Mouse (Mus musculus) limb, embryonic 14.5 days (tissue): ENCODE data around the gene Gpc5. TPM values are rescaled to one million over a fixed set of nuclear protein-coding genes. Genes with fewer than 3 reads are reported as not detected.

Source experiments
- ATAC-seq: fragments of 200-750 bp; cut with Nextera tagmentation; 2 replicates; pipeline ENCODE4 v1.8.0; 2017; ENCODE audit warnings: low read depth, moderate number of reproducible peaks, moderate TSS enrichment; ENCODE audit not compliant: low FRiP score
- DNase-seq: peaks from one replicate; pipeline ENCODE4 v3.0.0-alpha.2; 2015; ENCODE audit warnings: low spot score
- H3K27ac ChIP-seq: fragments of 300-500 bp; sonication (generic); replicated peaks from 2 replicates; pipeline ENCODE4 v1.5.1; 2014; ENCODE audit warnings: low read depth, mild to moderate bottlenecking, low read length, moderate library complexity, mixed read lengths
- H3K27me3 ChIP-seq: fragments of 300-500 bp; sonication (generic); 2 replicates; pipeline ENCODE4 v1.6.1; 2014; ENCODE audit warnings: low read length, mixed read lengths; ENCODE audit not compliant: control insufficient read depth, insufficient read depth
- H3K36me3 ChIP-seq: fragments of 300-500 bp; sonication (generic); 2 replicates; pipeline ENCODE4 v1.6.1; 2014; ENCODE audit warnings: mild to moderate bottlenecking, low read length, moderate library complexity, mixed read lengths; ENCODE audit not compliant: control insufficient read depth, insufficient read depth
- H3K4me1 ChIP-seq: fragments of 300-500 bp; sonication (generic); 2 replicates; pipeline ENCODE4 v1.6.1; 2014; ENCODE audit warnings: antibody characterized with exemption, low read length, mixed read lengths; ENCODE audit not compliant: control insufficient read depth, insufficient read depth
- H3K4me2 ChIP-seq: fragments of 300-500 bp; sonication (generic); replicated peaks from 2 replicates; pipeline ENCODE4 v1.6.1; 2014; ENCODE audit warnings: low read depth, mild to moderate bottlenecking, low read length, moderate library complexity; ENCODE audit not compliant: severe bottlenecking
- H3K4me3 ChIP-seq: fragments of 300-500 bp; sonication (generic); replicated peaks from 2 replicates; pipeline ENCODE4 v1.5.1; 2014; ENCODE audit warnings: low read length
- H3K9ac ChIP-seq: fragments of 300-500 bp; sonication (generic); 2 replicates; pipeline ENCODE4 v1.6.1; 2014; ENCODE audit warnings: mild to moderate bottlenecking, low read depth, low read length, moderate library complexity; ENCODE audit not compliant: severe bottlenecking
- H3K9me3 ChIP-seq: fragments of 300-500 bp; sonication (generic); 2 replicates; pipeline ENCODE4 v1.6.1; 2016; ENCODE audit warnings: low read length; ENCODE audit not compliant: control insufficient read depth
- POLR2A ChIP-seq: fragments of 200-500 bp; IDR thresholded peaks from 2 replicates; pipeline ENCODE4 v1.8.0; 2012; ENCODE audit warnings: inconsistent platforms, mild to moderate bottlenecking, moderate library complexity, borderline replicate concordance; ENCODE audit not compliant: insufficient read depth, insufficient read length; ENCODE audit errors: extremely low read depth
- WGBS: fragments of 180-500 bp; shearing (Covaris S2); extraction: QIAGEN DNeasy Blood & Tissue Kit; methylation state at CpG from one replicate; pipeline ENCODE4 v1.1.7; 2014; 5-methylcytosine and 5-hydroxymethylcytosine counted together
- polyA plus RNA-seq, 2 experiments: library from polyadenylated mRNA; depleted of rRNA in 1 of 2; stranded (reverse) in 1 of 2; unstranded in 1 of 2; fragments of >200 nt; fragmentation: Nextera tagmentation in 1 of 2; extraction: Ambion mirVana in 1 of 2; gene quantifications; 2 replicates each; pipeline versions ENCODE4 v1.2.1 to v1.2.3; 2012 to 2014

Gpc5 gene
- polyA plus RNA-seq, 2 experiments, result 0.78 to 1.4 TPM

- no peak for ATAC-seq
Observed at GRCm38 (mm10) chr14:115444789-115445770, 353.1 kb downstream of the Gpc5 start.

GRCm38 (mm10) chr14:115450938-115451337 is 358.9 kb downstream of the Gpc5 start:
- H3K4me1 ChIP-seq, result no peaks in the 10 kb centered on the region

More at GRCm38 (mm10) chr14:115444789-115445770, 353.1 kb downstream of the Gpc5 start:
- Histone ChIP-seq H3K4me1 (no peaks in the 10 kb centered on the region), H3K27me3 (no peaks in the 10 kb centered on the region), H3K27ac (no peak overlapping the region), H3K9ac (no peak overlapping the region), H3K4me3 (no peak overlapping the region), H3K4me2 (no peak overlapping the region), H3K36me3 (no peaks in the 10 kb centered on the region), H3K9me3 (no peaks in the 10 kb centered on the region)
- DNase-seq, result no peak
- 69% methylated on average over 10 of the region's 10 CpGs for WGBS
- TF ChIP-seq POLR2A, result no peak

GRCm38 (mm10) chr14:115467960-115468359 is 375.9 kb downstream of the Gpc5 start:
- no peak for ATAC-seq

More at GRCm38 (mm10) chr14:115450938-115451337, 358.9 kb downstream of the Gpc5 start:
- H3K27me3 ChIP-seq, result no peaks in the 10 kb centered on the region
- no peak overlapping the region for H3K27ac ChIP-seq
- H3K36me3 ChIP-seq, result no peaks in the 10 kb centered on the region
- no peak overlapping the region for H3K4me3 ChIP-seq
- no peak for ATAC-seq
- no peak overlapping the region for H3K9ac ChIP-seq
- H3K9me3 ChIP-seq, result no peaks in the 10 kb centered on the region
- no peak overlapping the region for H3K4me2 ChIP-seq
- no peak for DNase-seq
- WGBS, result 54% methylated on average over 2 of the region's 2 CpGs
- no peak for TF ChIP-seq POLR2A

GRCm38 (mm10) chr14:115475234-115475633 is 383.2 kb downstream of the Gpc5 start:
- no peak for TF ChIP-seq POLR2A
- Histone ChIP-seq H3K27ac (no peak overlapping the region), H3K4me2 (no peak overlapping the region), H3K27me3 (no peaks in the 10 kb centered on the region), H3K36me3 (no peaks in the 10 kb centered on the region), H3K4me1 (no peaks in the 10 kb centered on the region; the same call in 1 of the 2 replicates), H3K9ac (no peak overlapping the region), H3K9me3 (no peaks in the 10 kb centered on the region), H3K4me3 (no peak overlapping the region)
- DNase-seq, result peak; percentile 28
- ATAC-seq, result no peak
- WGBS, result 51% methylated on average over 4 of the region's 4 CpGs

More at GRCm38 (mm10) chr14:115467960-115468359, 375.9 kb downstream of the Gpc5 start:
- no peak overlapping the region for H3K27ac ChIP-seq
- H3K9me3 ChIP-seq, result no peaks in the 10 kb centered on the region
- H3K4me2 ChIP-seq, result no peak overlapping the region
- WGBS, result 27% methylated on average over 5 of the region's 5 CpGs
- no peak overlapping the region for H3K9ac ChIP-seq
- no peak overlapping the region for H3K4me3 ChIP-seq
- DNase-seq, result peak; percentile 42
- no peak for TF ChIP-seq POLR2A
- H3K27me3 ChIP-seq, result no peaks in the 10 kb centered on the region
- H3K4me1 ChIP-seq, result no peaks in the 10 kb centered on the region
- H3K36me3 ChIP-seq, result no peaks in the 10 kb centered on the region

- H3K9me3 ChIP-seq, result no peaks in the 10 kb centered on the region
- peak overlapping the region; percentile 23; the same call in 1 of the 2 replicates for H3K4me2 ChIP-seq
- no peak for TF ChIP-seq POLR2A
- H3K9ac ChIP-seq, result no peak overlapping the region
- H3K27me3 ChIP-seq, result no peaks in the 10 kb centered on the region
- 48% methylated on average over 14 of the region's 14 CpGs for WGBS
- H3K4me3 ChIP-seq, result no peak overlapping the region
- no peaks in the 10 kb centered on the region for H3K36me3 ChIP-seq
- ATAC-seq, result peak; percentile 83
- H3K4me1 ChIP-seq, result no peaks in the 10 kb centered on the region; the same call in 1 of the 2 replicates
- peak; percentile 38 for DNase-seq
- H3K27ac ChIP-seq, result no peak overlapping the region
Observed at GRCm38 (mm10) chr14:115477360-115477759, 385.3 kb downstream of the Gpc5 start.
